11 mouse cellular contexts compared by ENCODE assay signal in the genomic region with DNA sequence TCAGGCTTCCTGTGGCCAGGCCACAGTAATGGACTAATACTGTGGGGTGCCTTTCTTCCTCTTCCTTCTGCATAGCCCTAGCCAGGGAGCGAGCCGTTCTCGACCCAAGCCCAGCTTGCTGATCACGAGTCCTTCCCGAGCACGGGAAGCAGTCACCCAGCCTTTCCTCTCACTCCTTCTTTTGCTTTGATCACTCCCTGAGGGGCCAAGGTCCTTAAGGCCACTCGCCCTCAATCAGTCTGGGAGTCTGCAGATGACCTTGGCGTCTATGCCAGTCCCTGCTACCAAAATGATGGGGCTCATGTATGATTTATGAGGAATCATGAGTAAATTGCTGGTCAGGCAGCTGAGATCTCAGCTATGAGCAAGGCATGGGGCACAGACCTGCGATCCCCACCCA. TPM values are rescaled to one million over a fixed set of nuclear protein-coding genes. Genes with fewer than 3 reads are reported as not detected.
A peak's percentile ranks its signal among the peaks of the same experiment; 100 is the strongest.
DNase-seq lines count a peak whose midpoint lies in the region; ATAC-seq and TF ChIP-seq lines count a peak whose summit lies in the region.
"Had no signal": no experiment of that assay in that cellular context is flagged by ENCODE, and none has a peak within 500 bp of the region (broad histone marks: within the 10 kb centered on the region; RNA-seq: fewer than 3 reads in every experiment).

No protein-coding gene starts in this region.

- H3K4me2 ChIP-seq in kidney, embryonic 15.5 days, result no peak overlapping the region
- peak overlapping the region; percentile 83 for H3K4me2 ChIP-seq in myocyte (ENCODE audit: low read depth)

- WGBS in kidney, embryonic 15.5 days, result 51% methylated on average over 9 of the region's 9 CpGs

- no peak for ATAC-seq in kidney, embryonic 15.5 days (replicated peaks; ENCODE audit: low FRiP score)
- ATAC-seq in monocyte, adult 5-6 weeks (replicated peaks; ENCODE audit: insufficient number of reproducible peaks, low FRiP score, low TSS enrichment, poor library complexity, severe bottlenecking), result no peak

- TF ChIP-seq POLR2A in myocyte (IDR thresholded peaks at IDR 0.05; ENCODE audit: insufficient read length, low read depth), result no peak

- H3K4me3 ChIP-seq in kidney, embryonic 15.5 days (replicated peaks), result no peak overlapping the region
- H3K4me3 ChIP-seq in myocyte, result no peak overlapping the region

- no peak overlapping the region for H3ac ChIP-seq in myocyte (ENCODE audit: control insufficient read depth, insufficient read length)

- no peaks in the 10 kb centered on the region for H3K9me3 ChIP-seq in kidney, embryonic 15.5 days (replicated peaks)

- H3K9ac ChIP-seq in kidney, embryonic 15.5 days, result no peak overlapping the region

- no peaks in the 10 kb centered on the region for H3K27me3 ChIP-seq in kidney, embryonic 15.5 days
- no peaks in the 10 kb centered on the region for H3K27me3 ChIP-seq in myocyte (ENCODE audit: control insufficient read depth, insufficient read depth, insufficient read length)

- DNase-seq in adrenal gland, adult (ENCODE audit: inconsistent age in 2 of 2, low spot score in 1 of 2), result peak; percentile 84 to 88
- DNase-seq in adrenal gland, postnatal 4 days (ENCODE audit: low spot score in 2 of 2), result no peak
- no peak for DNase-seq in kidney, postnatal 14 days
- peak; percentile 28 for DNase-seq in retina, embryonic 14.5 days (ENCODE audit: low spot score)
- DNase-seq in retina, postnatal 1 day, result no peak
- DNase-seq: cerebellum, adult 9-10 months; gastrocnemius, postnatal 36 days; lung, postnatal 14 days had no signal

- peaks cover 27% of the 10 kb centered on the region for H3K79me2 ChIP-seq in myocyte (ENCODE audit: control insufficient read depth, insufficient read depth)

- H3K4me1 ChIP-seq in kidney, embryonic 15.5 days, result peaks cover 46% of the 10 kb centered on the region

- H3K27ac ChIP-seq in kidney, embryonic 15.5 days, result peak overlapping the region; percentile 73

- peaks cover 29% of the 10 kb centered on the region for H3K36me3 ChIP-seq in kidney, embryonic 15.5 days
- H3K36me3 ChIP-seq in myocyte (ENCODE audit: control insufficient read depth, insufficient read depth), result peaks cover 18% of the 10 kb centered on the region

TF ChIP-seq in myocyte, 11 proteins besides CTCF, POLR2A, EP300 and RAD21:
- TF ChIP-seq TCF3 (IDR thresholded peaks at IDR 0.05; ENCODE audit: insufficient read length, low read depth) (no peak), MYOG (IDR thresholded peaks at IDR 0.05; ENCODE audit: control insufficient read depth in 1 of 3, insufficient read depth in 1 of 3, insufficient read length in 2 of 3, low read depth in 2 of 3) (no peak), MYOD1 (IDR thresholded peaks at IDR 0.05; ENCODE audit: control insufficient read depth in 1 of 3, insufficient read length in 2 of 3, low read depth in 2 of 3) (no peak), CEBPB (IDR thresholded peaks at IDR 0.05; ENCODE audit: insufficient read depth, poor library complexity, severe bottlenecking) (no peak), MAX (IDR thresholded peaks at IDR 0.05; ENCODE audit: low read depth) (no peak), USF1 (IDR thresholded peaks at IDR 0.05; ENCODE audit: low read depth) (no peak), POLR2AphosphoS2 (IDR thresholded peaks at IDR 0.05; ENCODE audit: insufficient read length, low read depth) (no peak), SRF (IDR thresholded peaks at IDR 0.05; ENCODE audit: control insufficient read depth, insufficient read length, low read depth) (no peak), E2F4 (IDR thresholded peaks at IDR 0.05; ENCODE audit: insufficient read depth) (no peak), REST (IDR thresholded peaks at IDR 0.05; ENCODE audit: insufficient read depth, insufficient read length) (no peak), TCF12 (IDR thresholded peaks at IDR 0.05; ENCODE audit: insufficient read depth, poor library complexity, severe bottlenecking) (no peak)

RNA-seq across cellular contexts. Expression of a gene that starts 37.4 kb away (rescaled TPM):
- total RNA-seq in adrenal gland, postnatal 4 days (2021), result 100 to 1,000 TPM; 122 to 151 TPM
- 320 and 348 TPM in 2 replicates for polyA plus RNA-seq in kidney, embryonic 15.5 days (2015; fragmentation: Nextera tagmentation; extraction: Ambion mirVana)
- polyA plus RNA-seq in myocyte (2012; fragmentation: generic; extraction: Trizol), result 180 TPM
- 1.2 TPM in 1 of 3 replicates, not detected in the others for total RNA-seq in monocyte, adult 5-6 weeks (2017)

Comparison
In these comparisons a context has a peak if more than half of its experiments do, and no peak if none do; other contexts are left out.
1. DNase-seq: peak in adrenal gland, adult (2 of 2) and retina, embryonic 14.5 days (single experiment); none in adrenal gland, postnatal 4 days (0 of 2), kidney, postnatal 14 days (single experiment) and retina, postnatal 1 day (single experiment).
2. RNA of a gene that starts 37.4 kb away (total RNA-seq): 122 to 151 TPM in adrenal gland, postnatal 4 days; 1.2 TPM in monocyte, adult 5-6 weeks; every median in the first group is over 10 times any median in the second.